Mouse (Mus musculus) telencephalon, adult 2 months (tissue): Measurements from ENCODE around the gene Car1.
"Not testable (repeated sequence)": the region's sequence is repeated elsewhere in the genome, so short reads cannot be mapped to it uniquely, and the experiment has no call there.

Source experiments
- DNase-seq: peaks from one replicate; pipeline ENCODE4 v3.0.0-alpha.2; 2011; ENCODE audit warnings: low read depth, low spot score

Car1 gene

DNA sequence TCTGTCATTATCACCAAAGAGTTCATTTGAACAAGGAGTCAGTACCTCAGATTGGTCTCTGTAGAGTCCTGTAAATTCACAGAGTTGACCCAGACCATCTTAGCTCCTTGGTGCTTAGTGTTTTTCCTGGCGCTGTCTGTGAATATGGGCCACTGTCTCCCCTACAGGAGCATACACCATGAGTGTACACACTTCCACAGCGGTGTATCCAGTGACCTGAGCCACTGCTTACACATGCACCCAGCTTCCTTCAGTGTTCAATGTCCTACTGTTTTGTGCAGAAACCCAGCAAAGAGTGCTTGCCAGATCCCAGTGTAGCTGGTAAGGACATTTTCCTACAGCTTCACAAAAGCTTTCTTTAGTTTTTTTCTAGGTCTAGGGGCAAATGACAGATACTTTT lies 22.8 kb downstream of the Car1 start:
- DNase-seq: no peak

DNA sequence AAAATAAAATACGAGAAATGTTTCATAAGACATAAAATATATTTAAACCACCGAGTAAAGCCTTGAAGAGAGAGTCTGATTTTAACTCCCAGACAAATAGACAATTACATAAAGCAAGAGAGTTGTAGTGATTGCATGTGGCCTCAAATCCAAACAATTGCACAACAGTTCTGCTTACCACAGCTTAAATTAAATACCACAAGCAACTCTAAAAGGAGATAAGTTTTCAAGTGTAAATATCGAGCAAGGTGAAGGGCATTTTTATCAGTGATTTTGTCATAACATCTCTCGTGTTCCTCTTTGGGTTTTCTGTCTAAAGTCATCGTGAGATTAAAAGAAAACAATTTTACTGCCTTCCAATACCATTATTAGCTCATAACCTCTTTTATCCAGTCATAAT lies 25.0 kb downstream of the Car1 start:
- DNase-seq: not testable (repeated sequence)

DNA sequence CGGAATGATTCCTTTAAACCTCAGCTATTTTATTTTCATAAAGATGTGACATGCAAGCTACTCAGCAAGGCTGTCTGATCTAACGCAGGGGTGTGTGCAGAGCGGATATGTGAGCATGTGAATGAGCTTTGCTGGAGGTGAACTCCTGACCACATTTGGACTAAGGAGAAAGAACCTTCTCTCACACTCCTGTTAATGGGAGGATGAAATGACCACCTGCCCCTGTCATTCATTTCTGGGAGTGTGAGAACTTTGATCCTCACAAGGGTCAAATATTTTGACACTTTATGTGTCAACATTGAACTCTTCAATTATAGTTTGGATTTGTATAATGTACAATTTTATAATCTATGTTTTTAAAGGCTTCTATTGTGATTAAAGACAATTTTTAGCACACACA lies 25.8 kb downstream of the Car1 start:
- DNase-seq: not testable (repeated sequence)

DNA sequence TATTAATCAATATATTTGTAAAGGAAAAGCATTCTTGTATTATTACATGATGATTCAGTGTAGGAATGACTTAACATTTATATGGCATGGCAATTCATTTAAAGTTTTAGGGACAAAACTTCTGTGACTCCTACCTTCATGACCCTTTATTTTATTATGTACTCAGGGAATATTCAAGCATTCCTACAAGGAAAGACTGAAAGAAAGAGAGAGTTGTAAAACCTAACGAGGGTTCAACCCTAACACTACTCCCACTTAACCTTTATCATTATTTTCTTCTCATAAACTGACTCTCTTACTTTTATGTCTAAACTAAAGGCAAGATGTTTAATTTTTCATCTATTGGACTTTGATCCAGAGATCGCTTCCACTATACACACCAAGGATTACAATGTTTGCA lies 28.0 kb downstream of the Car1 start:
- DNase-seq: no peak

DNA sequence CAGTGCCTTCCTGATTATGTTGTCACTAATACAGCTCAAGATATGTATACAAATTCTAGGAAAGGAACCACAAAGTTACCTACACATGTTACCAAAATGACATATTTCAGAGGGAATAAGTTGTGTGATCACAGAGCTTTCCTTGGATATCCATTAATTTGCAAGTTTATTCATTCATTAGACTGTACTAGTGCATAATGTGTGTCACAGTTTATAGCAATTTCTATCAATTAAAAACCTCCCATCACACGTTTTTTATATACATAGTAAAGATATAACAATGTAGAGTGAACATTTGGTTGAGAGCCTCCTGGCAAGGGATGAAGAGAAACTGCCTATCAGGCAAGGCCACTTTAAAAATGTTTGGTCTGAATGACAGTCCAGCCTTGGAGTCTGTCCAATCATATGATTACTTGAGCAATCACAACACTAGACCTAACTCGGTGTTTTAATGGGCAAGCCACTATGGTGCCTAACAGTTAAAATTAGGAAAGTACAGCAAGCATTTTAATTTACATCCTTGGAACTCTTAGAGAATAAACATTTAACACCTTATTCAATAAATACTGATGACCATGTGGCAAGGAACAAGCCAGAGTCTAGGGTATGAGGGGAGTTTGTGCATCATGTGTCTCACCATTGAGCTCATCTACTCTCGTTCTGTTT lies 31.5 kb downstream of the Car1 start:
- not testable (repeated sequence) for DNase-seq

DNA sequence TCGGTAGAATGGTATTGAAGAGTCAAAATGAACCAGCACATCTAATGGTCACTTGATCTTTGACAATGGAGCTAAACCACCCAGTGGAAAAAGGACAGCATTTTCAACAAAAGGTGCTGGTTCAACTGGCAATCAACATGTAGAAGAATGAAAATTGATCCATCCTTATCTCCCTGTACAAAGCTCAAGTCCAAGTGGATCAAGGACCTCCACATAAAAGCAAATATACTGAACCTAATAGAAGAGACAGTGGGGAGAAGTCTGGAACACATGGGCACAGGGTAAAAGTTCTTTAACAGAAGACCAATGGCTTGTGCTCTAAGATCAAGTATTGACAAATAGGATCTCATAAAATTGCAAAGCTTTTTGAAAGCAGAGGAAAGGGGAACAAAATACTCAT lies 33.6 kb downstream of the Car1 start:
- not testable (repeated sequence) for DNase-seq

DNA sequence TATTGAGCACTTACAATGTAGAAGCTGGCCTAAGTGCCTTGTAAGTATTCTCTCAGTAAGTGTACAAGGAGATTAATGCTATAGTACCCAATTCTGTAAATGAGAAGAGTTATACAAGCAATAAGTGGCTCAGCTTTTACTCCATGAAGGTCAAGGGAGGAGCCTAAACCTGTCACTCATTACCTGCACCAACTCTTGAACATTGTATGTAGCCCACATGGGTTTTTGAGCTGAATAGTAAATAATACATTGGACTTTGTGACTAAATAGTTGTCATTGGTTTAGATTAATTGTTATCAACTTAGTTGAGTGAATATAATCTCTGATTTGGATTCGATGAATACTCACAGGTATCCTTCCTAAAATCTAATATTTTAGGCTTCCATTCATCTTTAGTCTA lies 35.7 kb downstream of the Car1 start:
- DNase-seq: not testable (repeated sequence)

DNA sequence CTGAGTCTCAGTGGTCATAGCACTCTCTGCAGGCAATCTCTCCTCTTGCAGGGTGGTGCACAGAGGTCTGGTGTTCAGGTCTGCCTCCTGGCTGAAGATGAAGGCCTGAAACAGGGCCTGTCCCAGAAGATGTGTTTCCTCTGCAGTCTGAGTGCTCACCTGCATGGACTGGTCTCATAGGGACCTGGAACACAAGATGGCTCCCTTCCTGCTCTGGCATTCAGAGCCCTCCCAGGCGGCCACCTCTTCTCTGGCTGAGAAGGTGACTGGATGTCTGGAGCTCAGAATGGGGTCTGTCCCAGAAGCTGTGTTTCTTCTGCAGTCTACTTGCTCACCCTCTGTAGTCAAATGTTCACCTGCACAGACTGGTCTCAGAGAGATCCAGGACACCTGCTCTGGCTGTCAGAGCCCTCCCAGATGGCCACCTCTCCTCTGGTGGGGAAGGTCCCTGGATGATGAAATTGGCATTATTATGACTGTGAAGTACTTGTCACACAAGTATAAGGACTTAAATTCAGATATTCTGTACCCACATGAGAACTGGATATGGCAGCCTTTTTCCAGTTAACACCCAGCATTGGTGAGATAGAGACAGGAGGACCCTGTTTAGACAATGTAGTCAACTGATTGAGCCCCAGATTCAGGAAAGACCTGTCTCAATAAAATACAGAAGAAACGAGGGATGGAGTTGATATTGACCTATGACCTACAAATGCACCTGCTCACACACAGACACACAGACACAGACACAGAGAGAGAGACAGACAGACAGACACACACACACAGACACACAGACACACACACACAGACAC lies 43.2 kb downstream of the Car1 start:
- DNase-seq: no peak

DNA sequence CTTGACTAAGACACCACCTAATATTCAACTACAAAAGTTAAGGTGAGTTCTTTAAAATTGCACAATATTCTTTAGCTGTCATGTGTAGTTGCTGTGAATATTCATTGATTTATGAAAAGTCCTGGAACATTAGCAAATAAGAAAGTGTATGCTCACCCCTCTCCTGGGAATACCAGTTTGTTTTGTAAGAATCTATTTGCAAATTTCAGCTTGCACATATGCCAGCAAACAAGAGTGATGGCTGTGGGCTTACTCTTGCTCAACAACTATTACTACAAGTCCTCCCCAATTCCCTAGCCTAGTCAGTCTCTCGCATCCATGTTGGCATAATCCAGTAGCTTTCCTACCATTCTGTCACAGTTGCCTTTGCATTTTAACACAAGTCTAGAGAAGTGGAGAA lies 52.5 kb downstream of the Car1 start:
- DNase-seq: no peak

DNA sequence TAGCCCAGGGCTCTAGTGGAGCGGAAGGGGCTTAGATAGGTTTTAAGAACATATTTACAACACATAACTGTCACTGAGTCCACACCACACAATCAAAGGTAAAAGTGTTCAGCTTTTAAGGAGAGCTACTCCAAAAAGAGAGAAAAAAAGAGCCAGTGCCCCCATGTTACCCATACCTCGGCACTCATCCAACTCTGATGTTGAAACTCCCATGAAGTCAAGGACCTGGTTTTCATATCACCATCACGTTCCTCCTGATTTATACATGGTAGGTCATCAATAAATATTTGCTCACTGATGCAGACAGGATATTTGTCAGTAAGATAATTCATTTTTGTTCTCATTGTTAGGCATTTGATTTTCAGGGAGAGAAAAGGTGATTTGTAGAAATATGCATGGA lies 62.1 kb downstream of the Car1 start:
- DNase-seq: no peak

DNA sequence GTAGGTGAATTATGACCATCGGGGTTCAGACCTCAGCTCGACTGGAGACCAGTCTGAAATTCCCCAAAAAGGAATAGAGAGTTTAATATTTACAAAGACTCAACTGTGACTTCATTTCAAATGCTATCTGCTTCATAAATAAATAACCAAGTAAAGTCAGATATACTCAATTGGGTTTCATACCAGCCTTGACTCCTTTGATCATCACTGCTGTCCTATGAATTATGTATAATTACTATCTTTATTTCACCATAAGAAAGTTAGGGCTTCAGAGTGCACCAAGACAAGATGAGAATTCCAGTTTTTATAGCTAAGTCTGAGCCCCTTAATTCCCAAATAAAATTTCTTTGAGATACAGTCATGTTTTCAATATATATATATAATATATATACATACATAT lies 69.9 kb downstream of the Car1 start:
- DNase-seq: no peak

DNA sequence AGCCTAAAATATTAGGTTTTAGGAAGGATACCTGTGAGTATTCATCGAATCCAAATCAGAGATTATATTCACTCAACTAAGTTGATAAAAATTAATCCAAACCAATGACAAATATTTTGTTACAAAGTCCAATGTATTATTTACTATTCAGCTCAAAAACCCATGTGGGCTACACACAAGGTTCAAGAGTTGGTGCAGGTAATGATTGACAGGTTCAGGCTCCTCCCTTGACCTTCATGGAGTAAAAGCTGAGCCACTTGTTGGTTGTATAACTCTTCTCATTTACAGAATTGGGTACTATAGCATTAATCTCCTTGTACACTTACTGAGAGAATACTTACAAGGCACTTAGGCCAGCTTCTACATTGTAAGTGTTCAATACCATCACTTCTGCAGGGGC lies 80.7 kb downstream of the Car1 start:
- DNase-seq: not testable (repeated sequence)

DNA sequence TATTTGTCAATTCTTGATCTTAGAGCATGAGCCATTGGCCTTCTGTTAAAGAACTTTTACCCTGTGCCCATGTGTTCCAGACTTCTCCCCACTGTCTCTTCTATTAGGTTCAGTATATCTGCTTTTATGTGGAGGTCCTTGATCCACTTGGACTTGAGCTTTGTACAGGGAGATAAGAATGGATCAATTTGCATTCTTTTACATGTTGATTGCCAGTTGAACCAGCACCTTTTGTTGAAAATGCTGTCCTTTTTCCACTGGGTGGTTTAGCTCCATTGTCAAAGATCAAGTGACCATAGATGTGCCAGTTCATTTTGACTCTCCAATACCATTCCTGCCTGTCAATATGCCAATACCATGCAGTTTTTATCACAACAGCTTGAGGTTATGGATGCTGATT lies 82.7 kb downstream of the Car1 start:
- DNase-seq: not testable (repeated sequence)
